Mouse (Mus musculus) lung, postnatal 10 days (tissue): ENCODE data around the gene Trim65.

ENCODE experiments used
- DNase-seq: peaks from one replicate; pipeline ENCODE4 v3.0.0; 2021

Gene Trim65

GRCm38 (mm10) chr11:116130488-116131205, at the start of gene Trim65:
Gene Trim65, minus strand, starts transcription at chr11:116131128.
- DNase-seq = peak; percentile 95

- DNase-seq = peak; percentile 52
Measured at GRCm38 (mm10) chr11:116178411-116179121, 47.6 kb upstream of the Trim65 start.

- DNase-seq = no peak
Measured at GRCm38 (mm10) chr11:116176010-116176409, 45.1 kb upstream of the Trim65 start.

- no peak for DNase-seq
Measured at GRCm38 (mm10) chr11:116174775-116175448, 44.0 kb upstream of the Trim65 start.

- DNase-seq = no peak
Measured at GRCm38 (mm10) chr11:116171959-116172358, 41.0 kb upstream of the Trim65 start.

GRCm38 (mm10) chr11:116170003-116170800, 39.3 kb upstream of the Trim65 start:
- no peak for DNase-seq

- DNase-seq = no peak
Measured at GRCm38 (mm10) chr11:116169214-116169613, 38.3 kb upstream of the Trim65 start.

- DNase-seq = peak; percentile 97
Measured at GRCm38 (mm10) chr11:116167884-116168439, 37.0 kb upstream of the Trim65 start, which contains the start of gene Fbf1. Gene Fbf1, minus strand, starts transcription at chr11:116168166.

GRCm38 (mm10) chr11:116167232-116167631, 36.3 kb upstream of the Trim65 start:
- DNase-seq = no peak

- no peak for DNase-seq
Measured at GRCm38 (mm10) chr11:116163002-116163401, 32.1 kb upstream of the Trim65 start.

- no peak for DNase-seq
Measured at GRCm38 (mm10) chr11:116162146-116162545, 31.2 kb upstream of the Trim65 start.

- DNase-seq = no peak
Measured at GRCm38 (mm10) chr11:116161312-116161711, 30.4 kb upstream of the Trim65 start.

- DNase-seq = no peak
Measured at GRCm38 (mm10) chr11:116150960-116151359, 20.0 kb upstream of the Trim65 start.

GRCm38 (mm10) chr11:116149341-116149740, 18.4 kb upstream of the Trim65 start:
- DNase-seq = no peak

GRCm38 (mm10) chr11:116148761-116149221, 17.9 kb upstream of the Trim65 start:
- no peak for DNase-seq

- DNase-seq = peak; percentile 43
Measured at GRCm38 (mm10) chr11:116146294-116146985, 15.5 kb upstream of the Trim65 start.

- peak; percentile 9 for DNase-seq
Measured at GRCm38 (mm10) chr11:116145481-116146293, 14.8 kb upstream of the Trim65 start.

- no peak for DNase-seq
Measured at GRCm38 (mm10) chr11:116143468-116143867, 12.5 kb upstream of the Trim65 start.

GRCm38 (mm10) chr11:116142211-116142991, 11.5 kb upstream of the Trim65 start:
- peak; percentile 13 for DNase-seq
